Mouse (Mus musculus) gastrocnemius, postnatal 4 days (tissue): Measurements from ENCODE around the gene A230072I06Rik. TPM values are rescaled to one million over a fixed set of nuclear protein-coding genes. Genes with fewer than 3 reads are reported as not detected.

Experiments
- DNase-seq, 2 experiments: peaks; one replicate each; pipeline ENCODE4 v3.0.0; 2021 to 2022; ENCODE audit warnings: low spot score in 2 of 2, mixed read lengths in 2 of 2
- total RNA-seq, 2 experiments: library from RNA; stranded (reverse); gene quantifications; 2 replicates each; pipeline ENCODE4 v1.2.3; 2021

Gene A230072I06Rik
- total RNA-seq, 2 experiments from 2014 or later, result not detected

- no peak for DNase-seq
These were observed 44.6 kb downstream of the A230072I06Rik start for GRCm38 (mm10) chr8:12323238-12323637.

DNA sequence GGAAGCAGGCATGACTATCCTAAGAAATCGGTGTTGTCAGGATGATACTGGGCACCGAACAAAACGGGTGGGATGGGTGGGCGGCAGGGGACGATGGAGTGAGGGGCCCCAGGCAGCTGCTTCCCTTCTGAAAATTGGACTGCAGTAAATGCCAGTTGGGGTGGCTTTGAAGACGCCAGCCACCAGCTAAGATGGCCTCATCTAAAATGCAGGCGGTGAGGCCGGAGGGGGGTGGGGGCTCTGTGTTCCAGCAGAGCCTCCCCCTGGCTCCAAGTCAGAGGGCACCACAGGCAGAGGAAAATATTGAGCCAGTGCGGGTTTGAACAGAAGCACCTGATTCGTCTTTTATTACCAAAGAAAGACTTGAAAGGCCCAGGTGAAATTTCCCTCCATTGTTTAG, 45.9 kb downstream of the A230072I06Rik start:
- no peak for DNase-seq

DNA sequence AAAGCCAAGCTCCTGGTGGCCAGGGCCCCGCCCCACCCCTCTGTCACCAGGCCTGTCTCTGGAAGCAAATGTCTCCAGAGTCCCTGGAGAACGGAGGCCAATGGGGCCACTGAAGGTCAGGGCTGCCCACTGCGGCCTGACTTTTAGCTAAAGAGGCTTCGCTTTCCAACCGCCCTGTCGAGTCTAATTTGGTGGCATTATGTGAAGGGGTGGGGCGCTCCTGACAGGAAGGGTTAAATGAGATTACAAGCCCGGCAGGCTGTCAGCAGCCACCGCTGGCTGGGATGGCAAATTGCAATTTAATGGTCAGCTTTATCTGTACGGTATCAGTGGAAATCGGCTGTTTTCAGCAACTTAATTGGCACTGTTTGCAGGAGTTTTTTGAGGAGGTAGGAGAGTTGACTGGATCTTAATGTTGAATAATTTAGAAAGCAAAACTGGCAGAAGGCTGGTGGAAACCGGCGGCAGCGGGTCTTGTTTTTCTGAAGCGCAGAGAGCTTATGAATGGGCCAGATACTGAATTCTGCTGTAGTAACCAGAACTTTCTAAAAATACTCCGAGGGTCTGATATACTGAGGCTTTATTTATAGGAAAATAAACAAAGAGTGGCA, 46.5 kb downstream of the A230072I06Rik start:
- no peak for DNase-seq

DNA sequence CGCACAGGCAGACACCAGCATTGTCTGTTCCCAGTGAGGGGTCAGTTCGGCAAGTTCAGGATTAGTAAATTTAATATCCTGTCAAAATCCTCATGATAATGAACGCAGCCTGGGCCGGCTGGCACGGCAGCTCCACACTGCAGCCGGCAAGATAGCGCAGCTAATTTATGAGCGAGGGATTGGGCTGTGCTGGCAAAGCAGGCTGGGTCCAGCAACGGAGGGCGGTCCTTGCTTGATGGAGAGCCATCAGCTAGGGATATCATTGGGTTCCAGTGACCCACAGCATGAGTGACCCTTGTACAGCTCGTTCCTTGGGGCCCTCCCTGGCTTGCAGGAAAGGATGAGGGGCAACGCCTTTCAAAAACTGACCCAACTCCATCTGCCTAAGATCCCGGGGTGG, 48.6 kb downstream of the A230072I06Rik start:
- no peak for DNase-seq

DNA sequence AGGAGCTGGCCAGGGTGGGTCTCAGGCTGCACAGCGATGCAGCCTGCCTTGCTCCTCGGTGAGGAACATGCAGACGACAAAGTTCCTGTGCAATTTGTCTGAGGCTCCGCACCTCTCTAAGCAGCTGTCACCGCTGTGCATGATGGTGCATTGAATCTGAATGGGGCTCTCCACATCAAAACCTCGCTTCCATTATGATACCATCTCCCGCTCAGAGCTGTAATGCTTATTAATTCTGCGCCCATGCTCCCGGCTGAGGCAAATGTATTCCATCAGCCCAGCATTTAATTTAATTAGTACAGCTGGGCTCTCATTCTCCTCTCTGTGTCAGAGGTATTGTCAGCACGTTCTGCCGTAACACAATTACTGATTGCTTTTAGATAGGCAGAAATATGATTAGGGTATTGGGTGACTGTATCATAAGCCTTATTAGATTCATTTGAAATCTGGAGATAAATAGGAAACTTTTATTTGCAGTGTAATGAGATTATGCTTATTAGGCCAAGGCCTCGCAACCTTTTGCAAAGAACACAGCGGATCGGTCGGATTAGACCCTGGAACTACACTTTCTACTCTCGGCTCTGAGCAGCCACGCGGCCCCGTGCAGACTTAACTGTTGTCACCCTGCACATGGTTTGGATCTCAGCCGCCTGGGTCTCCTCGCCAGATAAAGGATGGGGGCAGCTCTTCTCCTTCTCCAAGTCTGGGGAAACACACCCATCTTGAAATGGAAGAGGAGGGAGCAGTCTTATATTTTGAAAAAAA, 49.3 kb downstream of the A230072I06Rik start:
- no peak for DNase-seq

DNA sequence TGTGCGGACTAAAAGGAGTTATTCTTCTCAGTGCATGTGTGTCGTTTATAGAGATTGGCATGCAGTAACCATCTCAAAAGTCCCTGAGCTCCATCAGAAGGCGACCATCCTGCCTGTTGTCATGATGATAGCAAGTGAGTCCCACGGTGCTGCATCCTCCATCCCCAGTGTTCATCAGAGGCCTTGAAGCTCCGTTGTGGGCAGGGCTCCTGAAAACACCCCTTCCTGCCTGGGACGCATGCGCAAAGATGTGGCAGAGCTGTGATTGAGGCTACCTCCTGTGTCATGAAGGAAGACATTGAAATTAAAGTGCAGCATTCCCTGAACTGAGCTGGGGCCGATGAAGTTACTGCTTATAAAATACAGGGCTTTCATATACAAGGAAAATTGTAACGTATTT, 49.9 kb downstream of the A230072I06Rik start:
- no peak for DNase-seq

GRCm38 (mm10) chr8:12330066-12330465, 51.4 kb downstream of the A230072I06Rik start:
- DNase-seq, result no peak

Other genes starting within 250 kb of the A230072I06Rik start
- not detected for gene Sox1, start 116.5 kb downstream of the A230072I06Rik start, total RNA-seq